Mouse (Mus musculus): Measurements from ENCODE around the gene Snrpf. TPM values are rescaled to one million over a fixed set of nuclear protein-coding genes. Genes with fewer than 3 reads are reported as not detected.

Gene Snrpf
- total and polyA plus RNA-seq, 3 experiments = 144 to 186 (median 184) TPM

DNA sequence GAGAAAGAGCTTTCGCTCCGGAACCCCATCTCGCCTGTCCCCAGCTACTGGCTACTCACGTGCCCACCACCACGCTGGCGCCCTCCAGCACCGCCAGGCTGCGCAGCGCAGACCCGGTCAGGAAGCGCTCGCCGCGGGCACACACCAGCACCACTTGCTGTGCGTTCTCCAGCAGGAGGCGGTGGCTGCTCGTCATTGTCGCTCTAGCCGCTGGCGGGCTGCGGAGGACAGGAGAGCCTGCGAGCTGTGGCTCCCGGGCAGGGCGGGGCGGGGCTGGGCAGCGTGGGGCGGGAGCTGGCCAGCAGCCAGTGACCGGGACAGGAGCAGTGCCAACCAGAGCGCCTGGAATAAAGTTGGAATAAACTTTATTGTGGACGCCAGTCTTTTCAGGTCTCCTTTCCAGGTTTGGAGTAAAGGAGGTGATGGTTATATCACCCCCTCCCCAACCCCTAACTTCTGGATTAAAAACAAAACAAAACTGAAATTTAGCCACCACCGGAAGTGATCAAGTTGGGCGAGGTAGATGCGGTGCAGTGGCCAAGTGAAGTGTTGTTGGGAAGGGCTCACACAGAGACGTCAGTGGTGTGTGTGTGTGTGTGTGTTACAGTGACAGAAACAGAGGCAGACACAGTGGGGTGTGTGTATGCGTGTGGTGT is 49.6 kb downstream of the Snrpf start, which contains the start of gene Amdhd1 (continued):
- TF ChIP-seq RAD21 (IDR thresholded peaks at IDR 0.05; ENCODE audit: low read depth, low read length) = peak; percentile 87
- TF ChIP-seq NRF1 (IDR thresholded peaks at IDR 0.05; ENCODE audit: low read depth, low read length) = peak; percentile 80
- peak; percentile 56 for TF ChIP-seq HCFC1 (IDR thresholded peaks at IDR 0.05; ENCODE audit: low read depth, low read length)
- peak; percentile 33; the same call in 1 of the 2 replicates for TF ChIP-seq USF1 (IDR thresholded peaks at IDR 0.05; ENCODE audit: low read depth, low read length)
- TF ChIP-seq MXI1 (IDR thresholded peaks at IDR 0.05; ENCODE audit: low read depth, low read length) = peak; percentile 83

GRCm38 (mm10) chr10:93538818-93539217 is 50.7 kb downstream of the Snrpf start:
- DNase-seq (ENCODE audit: extremely low read depth) = no peak
- Histone ChIP-seq H3K79me2 (replicated peaks; ENCODE audit: control insufficient read depth, extremely low read depth, insufficient read depth, poor library complexity, severe bottlenecking) (no peaks in the 10 kb centered on the region), H3K27ac (ENCODE audit: insufficient read depth, low read depth) (no peak overlapping the region), H3K36me3 (replicated peaks in 1 of 2; ENCODE audit: control insufficient read depth in 1 of 2, insufficient read depth in 1 of 2, low read length in 1 of 2) (peaks cover 0 to 3% of the 10 kb centered on the region in 2 experiments), H3K4me1 (ENCODE audit: control insufficient read depth in 1 of 2, insufficient read depth in 2 of 2) (peaks cover 0 to 31% of the 10 kb centered on the region in 2 experiments; a peak in 3 of 4 replicates), H3K27me3 (replicated peaks) (no peaks in the 10 kb centered on the region), H3K9ac (ENCODE audit: insufficient read depth, low read depth) (no peak overlapping the region), H3K4me2 (ENCODE audit: insufficient read depth, low read depth, poor library complexity, severe bottlenecking) (no peak overlapping the region), H3K9me3 (replicated peaks; ENCODE audit: low read length) (no peaks in the 10 kb centered on the region), H3K4me3 (replicated peaks in 1 of 3; ENCODE audit: low read depth in 2 of 3, low read length in 2 of 3, poor library complexity in 1 of 3) (no peak overlapping the region)
- in situ Hi-C loops (cut with MboI; ENCODE audit: low pct_ligation_motif_present, low pct_unique_long_range_greater_than_20kb, low sequenced_read_pairs) (no loop called here), dilution Hi-C loops (cut with MboI; ENCODE audit: extremely low pct_ligation_motif_present, extremely low pct_unique_long_range_greater_than_20kb, low sequenced_read_pairs) (no loop called here)
- no peak for TF ChIP-seq E2F4 (IDR thresholded peaks at IDR 0.05; ENCODE audit: insufficient replicate concordance, low read depth, low read length)
- TF ChIP-seq KAT2A (IDR thresholded peaks at IDR 0.05; ENCODE audit: insufficient replicate concordance, low read length) = no peak
- no peak for TF ChIP-seq UBTF (IDR thresholded peaks at IDR 0.05; ENCODE audit: low read depth, low read length)
- no peak for TF ChIP-seq TCF12 (IDR thresholded peaks at IDR 0.05; ENCODE audit: low read depth, low read length)
- no peak for TF ChIP-seq MAFK (IDR thresholded peaks at IDR 0.05; ENCODE audit: insufficient replicate concordance, low read length)
- TF ChIP-seq USF1 (IDR thresholded peaks at IDR 0.05; ENCODE audit: low read depth, low read length) = no peak
- TF ChIP-seq MAZ (IDR thresholded peaks at IDR 0.05; ENCODE audit: low read depth, low read length) = no peak
- no peak for TF ChIP-seq ETS1 (conservative IDR thresholded peaks at IDR 0.05; ENCODE audit: low read depth, low read length)

DNA sequence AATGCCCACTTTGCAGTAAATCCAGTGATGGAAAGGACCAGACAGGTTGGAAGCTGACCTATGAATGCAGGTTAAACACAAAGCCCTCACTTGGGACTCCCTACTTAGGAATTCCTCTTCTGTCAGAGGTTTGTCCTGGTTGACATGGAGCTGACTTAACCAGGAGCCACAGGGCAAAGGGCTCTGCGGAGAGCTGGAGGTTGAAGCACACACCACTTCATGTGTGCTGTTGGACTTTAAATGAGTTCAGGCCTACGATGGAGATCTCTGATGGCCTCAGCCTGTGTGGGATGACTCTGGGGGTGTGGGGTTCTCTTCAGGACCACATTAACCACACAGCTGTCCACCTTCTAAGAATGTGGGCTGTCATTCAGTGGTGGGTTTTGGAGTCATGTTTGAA is 51.2 kb downstream of the Snrpf start:
- Histone ChIP-seq H3K4me3 (replicated peaks in 1 of 3; ENCODE audit: low read depth in 2 of 3, low read length in 2 of 3, poor library complexity in 1 of 3) (no peak overlapping the region), H3K4me1 (ENCODE audit: control insufficient read depth in 1 of 2, insufficient read depth in 2 of 2) (peaks cover 0 to 26% of the 10 kb centered on the region in 2 experiments; a peak in 3 of 4 replicates), H3K9me3 (replicated peaks; ENCODE audit: low read length) (no peaks in the 10 kb centered on the region), H3K36me3 (replicated peaks in 1 of 2; ENCODE audit: control insufficient read depth in 1 of 2, insufficient read depth in 1 of 2, low read length in 1 of 2) (peaks cover 0 to 3% of the 10 kb centered on the region in 2 experiments), H3K79me2 (replicated peaks; ENCODE audit: control insufficient read depth, extremely low read depth, insufficient read depth, poor library complexity, severe bottlenecking) (no peaks in the 10 kb centered on the region), H3K9ac (ENCODE audit: insufficient read depth, low read depth) (no peak overlapping the region), H3K27me3 (replicated peaks) (no peaks in the 10 kb centered on the region), H3K4me2 (ENCODE audit: insufficient read depth, low read depth, poor library complexity, severe bottlenecking) (no peak overlapping the region), H3K27ac (ENCODE audit: insufficient read depth, low read depth) (no peak overlapping the region)
- dilution Hi-C loops (cut with MboI; ENCODE audit: extremely low pct_ligation_motif_present, extremely low pct_unique_long_range_greater_than_20kb, low sequenced_read_pairs) = no loop called here
- DNase-seq (ENCODE audit: extremely low read depth) = no peak
- TF ChIP-seq TCF12 (IDR thresholded peaks at IDR 0.05; ENCODE audit: low read depth, low read length) = no peak
- TF ChIP-seq GABPA (IDR thresholded peaks at IDR 0.05; ENCODE audit: insufficient replicate concordance, low read depth, low read length) = no peak
- TF ChIP-seq CHD2 (IDR thresholded peaks at IDR 0.05; ENCODE audit: low read length) = no peak
- TF ChIP-seq NELFE (IDR thresholded peaks at IDR 0.05; ENCODE audit: low read depth, low read length) = no peak
- no peak for TF ChIP-seq TBP (conservative IDR thresholded peaks at IDR 0.05; ENCODE audit: low read depth, low read length)
- no peak for TF ChIP-seq BHLHE40 (IDR thresholded peaks at IDR 0.05; ENCODE audit: low read depth, low read length)
- no peak for TF ChIP-seq SIN3A (IDR thresholded peaks at IDR 0.05; ENCODE audit: low read length)
- no peak for TF ChIP-seq ELF1 (IDR thresholded peaks at IDR 0.05; ENCODE audit: low read depth, low read length)
- TF ChIP-seq UBTF (IDR thresholded peaks at IDR 0.05; ENCODE audit: low read depth, low read length) = no peak
- TF ChIP-seq KAT2A (IDR thresholded peaks at IDR 0.05; ENCODE audit: insufficient replicate concordance, low read length) = no peak
- TF ChIP-seq ZNF384 (IDR thresholded peaks at IDR 0.05; ENCODE audit: low read depth, low read length) = no peak
- no peak for TF ChIP-seq HCFC1 (IDR thresholded peaks at IDR 0.05; ENCODE audit: low read depth, low read length)
- no peak for TF ChIP-seq USF2 (conservative IDR thresholded peaks at IDR 0.05; ENCODE audit: low read depth, low read length)
- TF ChIP-seq CTCF (conservative IDR thresholded peaks at IDR 0.05 in 1 of 2, IDR thresholded peaks at IDR 0.05 in 1 of 2; ENCODE audit: low read depth in 2 of 2, low read length in 2 of 2) = no peak
- TF ChIP-seq RCOR1 (conservative IDR thresholded peaks at IDR 0.05; ENCODE audit: low read depth, low read length) = no peak
- TF ChIP-seq MAFK (IDR thresholded peaks at IDR 0.05; ENCODE audit: insufficient replicate concordance, low read length) = no peak
- in situ Hi-C loops (cut with MboI; ENCODE audit: low pct_ligation_motif_present, low pct_unique_long_range_greater_than_20kb, low sequenced_read_pairs) = no loop called here
